Mouse (Mus musculus): ENCODE results near the gene Hes5.

The Hes5 gene

DNA sequence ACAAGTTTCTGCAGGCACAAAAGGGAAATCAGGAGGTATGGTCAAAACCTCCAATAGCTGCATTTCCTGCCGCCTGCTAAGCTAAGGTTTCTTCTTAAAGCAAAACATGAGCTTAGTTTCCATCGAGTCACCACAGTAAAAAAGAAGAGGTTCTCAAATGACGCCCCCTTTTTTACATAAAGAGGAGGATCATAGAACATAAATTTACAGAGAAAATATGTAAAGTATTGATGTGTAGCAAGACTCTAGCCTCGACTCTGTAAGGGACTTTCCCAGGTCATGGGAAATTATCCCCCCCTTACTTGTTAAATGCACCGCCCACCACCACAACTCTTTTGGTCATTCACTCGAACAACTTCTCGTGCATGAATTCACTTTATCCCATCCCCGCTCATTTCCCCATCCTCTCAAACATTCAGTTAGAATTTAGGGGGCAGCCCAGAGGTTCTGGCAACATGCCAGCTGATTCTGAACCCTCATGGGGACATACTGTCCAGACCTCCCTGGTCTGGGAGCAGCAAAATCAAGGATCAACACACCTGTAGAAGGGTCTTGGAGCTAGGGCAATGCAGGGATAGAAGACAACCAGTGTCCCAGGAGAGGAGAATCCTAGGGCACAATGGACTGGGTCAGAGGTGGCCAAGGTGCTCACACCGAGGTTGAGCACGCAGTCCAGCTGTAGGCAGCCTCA is 17.9 kb upstream of the Hes5 start:
- no peak for DNase-seq (ENCODE audit: low spot score in 2 of 2)

DNA sequence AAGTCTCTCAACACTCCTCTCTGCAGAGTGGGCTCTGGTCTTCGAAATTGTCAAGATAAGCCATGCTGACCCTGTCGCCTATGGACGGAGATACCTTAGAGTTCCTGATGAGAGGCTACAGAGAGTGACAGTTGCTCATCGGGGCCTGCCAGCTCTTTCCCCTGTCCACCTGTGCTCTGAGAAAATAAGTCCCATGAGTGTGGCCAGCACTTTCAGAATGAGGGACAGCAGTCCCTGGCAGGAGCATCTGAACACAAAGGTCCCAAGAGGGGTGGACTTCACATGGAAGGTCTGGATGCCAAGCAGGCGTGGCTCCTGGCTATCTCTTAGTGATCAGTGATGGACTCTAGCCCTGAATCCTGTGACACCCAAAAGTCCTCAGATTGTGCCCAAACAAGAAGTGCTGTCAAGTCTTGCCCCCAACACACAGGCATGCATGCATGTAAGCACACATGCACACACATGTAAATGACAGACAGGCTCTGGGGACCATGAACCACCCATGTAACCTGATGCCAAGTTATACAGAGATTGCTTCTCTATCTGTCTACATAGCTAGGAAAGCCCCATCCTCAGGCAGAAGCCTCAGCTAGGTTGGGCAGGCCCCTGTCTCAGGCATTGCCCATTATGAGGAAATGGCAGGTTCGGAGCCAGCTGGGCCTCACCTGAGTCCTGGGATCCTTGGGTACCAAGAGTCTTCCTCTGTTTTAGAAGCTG is 17.2 kb upstream of the Hes5 start:
- DNase-seq (ENCODE audit: low spot score in 2 of 2): no peak

DNA sequence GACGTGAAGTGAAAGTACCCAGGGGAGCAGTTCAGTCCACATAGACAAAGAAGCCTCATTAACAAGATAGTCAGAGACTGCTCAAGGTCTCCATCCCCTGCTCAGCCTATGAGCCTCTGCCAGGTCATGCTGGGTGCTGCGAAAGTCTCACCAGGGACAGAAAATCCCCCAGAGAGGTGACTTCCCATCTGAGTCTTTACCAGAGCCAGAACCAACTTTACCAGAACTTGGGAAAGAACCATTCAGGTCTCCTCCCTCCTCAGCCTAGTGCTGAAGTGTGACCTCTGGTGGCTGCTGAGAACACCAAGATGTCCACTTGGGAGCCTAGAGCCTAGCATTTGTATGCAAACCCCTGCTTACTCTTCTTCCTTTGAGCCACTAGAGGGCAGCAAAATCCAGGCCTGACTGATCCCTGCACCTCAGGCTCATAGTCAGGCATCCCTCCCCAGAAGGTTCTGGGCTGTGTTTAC is 16.6 kb upstream of the Hes5 start:
- peak; percentile 45 to 76 for DNase-seq (ENCODE audit: low spot score in 2 of 2)

DNA sequence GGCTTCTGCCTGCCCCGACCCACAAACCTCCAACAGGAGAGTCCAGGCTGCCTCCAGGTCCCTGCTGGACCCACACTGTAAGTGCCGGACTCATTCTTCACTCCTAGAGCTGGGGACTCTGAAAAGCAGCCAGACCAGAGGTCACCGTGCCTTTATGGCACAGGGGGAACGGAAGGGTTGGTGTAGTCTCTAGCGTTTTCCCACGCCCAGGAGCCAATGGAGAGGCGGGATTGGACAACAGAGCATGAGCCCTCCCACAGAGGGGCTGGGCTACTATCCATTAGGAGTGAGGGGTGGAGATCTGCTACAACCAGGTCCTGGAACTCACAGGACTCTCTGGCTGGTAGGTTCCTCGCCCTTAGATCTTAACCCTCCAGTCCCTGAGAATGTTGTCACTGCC is 14.4 kb upstream of the Hes5 start:
- DNase-seq (ENCODE audit: low spot score in 2 of 2): peak in 1 of 2 experiments; percentile 38

DNA sequence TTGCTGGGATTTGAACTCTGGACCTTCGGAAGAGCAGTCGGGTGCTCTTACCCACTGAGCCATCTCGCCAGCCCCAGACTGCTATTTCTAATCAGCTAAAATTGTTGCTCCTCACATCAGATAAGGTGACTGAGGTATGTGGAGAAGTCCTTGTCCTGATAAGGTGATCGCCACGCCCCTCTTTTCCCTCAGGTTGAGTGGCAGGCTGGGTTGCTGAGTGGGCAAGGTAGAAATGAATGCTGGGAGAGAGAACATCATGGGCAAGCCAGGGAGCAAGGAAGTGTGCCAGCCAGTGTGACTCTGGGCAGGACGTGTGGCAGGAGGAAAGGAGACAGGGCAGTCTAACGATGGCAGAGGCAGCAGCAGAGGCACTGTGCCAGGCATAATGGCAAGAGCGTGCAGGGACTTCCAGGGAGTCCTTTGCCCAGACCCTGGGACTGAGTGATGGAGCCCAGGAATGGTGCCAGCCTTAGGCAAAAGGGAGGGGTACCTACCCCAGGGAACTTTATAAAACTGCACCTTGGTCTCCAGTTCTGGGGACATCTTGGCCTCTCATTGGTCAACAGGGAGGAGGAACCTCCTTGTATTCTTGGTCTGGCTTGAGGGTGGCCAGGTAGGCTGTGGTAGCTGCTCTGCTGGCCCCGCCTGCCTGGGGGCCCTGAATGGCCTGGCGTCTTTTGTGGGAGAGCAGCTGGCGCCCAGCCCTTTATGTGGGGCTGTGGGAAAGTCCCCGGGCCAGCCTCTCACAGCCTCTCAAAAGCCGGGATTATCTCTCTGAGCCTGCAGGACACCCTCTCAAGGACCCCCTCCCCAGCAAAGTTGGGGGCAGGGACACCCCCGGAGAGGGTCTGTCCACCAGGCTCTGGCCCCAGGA is 12.4 kb upstream of the Hes5 start:
- peak in 1 of 2 experiments; percentile 30 for DNase-seq (ENCODE audit: low spot score in 2 of 2)

DNA sequence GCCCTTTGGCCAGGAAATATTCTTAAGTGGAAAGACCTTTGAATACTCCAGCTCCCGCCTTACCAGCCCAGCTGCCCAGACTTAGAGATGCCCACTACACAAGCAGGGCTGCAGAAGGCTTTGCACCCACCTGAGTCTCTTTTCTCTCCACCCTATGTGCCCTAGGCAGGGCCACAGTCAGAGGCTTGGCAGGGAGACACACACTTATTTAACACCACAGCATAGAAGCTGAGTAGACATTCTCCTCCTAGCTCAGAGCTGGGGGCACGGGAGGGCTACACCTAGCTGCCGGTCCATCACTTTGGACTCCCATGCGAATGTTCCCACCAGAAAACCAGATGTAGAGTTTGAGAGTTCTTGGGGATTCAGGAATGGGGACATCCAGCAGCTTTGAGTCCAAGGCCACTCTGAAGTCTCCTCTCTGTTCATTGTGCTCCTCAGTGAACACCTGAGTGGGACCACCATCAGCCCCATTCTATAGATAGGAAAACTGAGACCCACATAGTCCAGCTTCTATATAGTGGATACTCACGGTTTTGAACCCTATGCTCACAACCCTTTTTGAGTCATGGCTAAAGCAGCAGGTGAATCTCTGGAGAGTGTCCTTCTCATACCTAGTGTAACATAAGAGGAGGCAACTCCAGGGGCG is 11.7 kb upstream of the Hes5 start:
- no peak for DNase-seq (ENCODE audit: low spot score in 2 of 2)

DNA sequence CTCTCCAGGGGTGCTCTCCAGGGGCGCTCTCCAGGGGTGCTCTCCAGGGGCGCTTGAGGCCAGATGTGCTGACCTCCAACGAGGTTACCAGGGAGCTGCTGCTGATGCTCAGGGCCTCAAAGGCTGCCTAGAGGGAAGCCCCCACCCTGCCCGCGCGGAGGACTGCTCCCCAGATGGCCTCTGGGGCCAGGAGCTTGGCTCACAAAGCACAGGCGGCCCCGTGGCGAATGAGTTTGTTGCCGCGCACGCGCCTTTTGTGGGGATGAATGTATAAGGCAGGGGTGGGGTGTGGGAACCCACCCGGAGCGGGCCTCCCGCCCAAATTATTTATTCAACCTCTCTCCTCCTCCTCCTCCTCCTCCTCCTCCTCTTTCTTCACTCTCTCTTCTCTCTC is 11.1 kb upstream of the Hes5 start:
- no peak for DNase-seq (ENCODE audit: low spot score in 2 of 2)

DNA sequence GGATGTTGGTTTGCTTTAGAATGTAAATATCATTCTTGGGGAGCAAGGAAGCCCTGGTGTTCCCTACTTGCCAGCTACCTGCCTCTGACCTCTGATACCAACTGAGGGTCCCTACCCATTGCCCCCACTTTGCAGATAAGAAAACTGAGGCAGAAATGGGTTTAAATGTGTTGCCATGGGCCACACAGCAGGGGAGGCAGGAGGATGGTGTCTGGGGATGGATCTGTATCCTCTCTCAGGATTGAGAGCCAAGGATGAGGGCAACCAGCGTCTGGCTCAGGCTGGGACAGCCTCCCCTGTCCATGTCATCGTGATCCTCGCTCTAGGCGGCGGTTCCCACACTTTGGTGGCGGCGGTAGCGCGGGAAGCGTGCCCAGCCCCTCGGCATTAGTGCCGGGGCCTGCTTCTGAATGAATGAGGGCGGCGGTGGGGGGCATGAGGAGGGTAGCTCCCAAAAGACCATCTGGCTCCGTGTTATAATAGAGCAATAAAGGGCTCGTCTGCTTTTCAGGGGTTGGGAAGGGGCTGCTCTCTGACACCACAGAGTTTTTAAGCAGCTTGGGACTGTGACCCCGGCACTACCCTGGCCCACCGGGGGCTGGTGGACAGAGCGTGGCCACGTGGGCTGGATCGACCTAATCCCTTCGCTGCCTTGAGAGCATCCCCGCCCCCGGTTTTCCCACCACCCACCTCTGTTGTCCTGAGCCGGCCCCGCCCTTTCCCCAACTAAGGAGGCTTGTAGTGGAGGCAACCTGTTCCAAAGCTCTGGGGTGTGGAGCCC is 8.1 kb upstream of the Hes5 start:
- DNase-seq (ENCODE audit: low spot score in 2 of 2): no peak

DNA sequence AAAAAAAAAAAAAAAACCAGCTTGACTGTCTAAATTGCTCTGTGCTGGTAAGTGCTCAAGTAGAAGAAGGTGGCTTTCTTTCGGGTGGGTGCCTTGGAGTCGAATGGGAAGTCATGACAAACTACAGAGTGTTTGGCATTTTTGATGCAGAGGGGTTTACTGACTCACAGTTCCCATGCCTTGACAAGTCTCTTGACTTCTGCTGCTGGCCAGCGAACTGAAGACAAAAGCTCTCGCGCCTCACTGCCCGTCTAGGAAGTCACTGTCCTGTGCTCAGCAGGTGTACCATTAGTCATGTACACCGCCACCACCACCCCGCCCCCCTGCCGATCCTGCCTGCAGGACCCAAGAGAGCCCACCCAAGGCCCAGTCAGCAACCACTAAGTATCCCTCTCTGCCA is 4.1 kb upstream of the Hes5 start:
- no peak for DNase-seq (ENCODE audit: low spot score in 2 of 2)

DNA sequence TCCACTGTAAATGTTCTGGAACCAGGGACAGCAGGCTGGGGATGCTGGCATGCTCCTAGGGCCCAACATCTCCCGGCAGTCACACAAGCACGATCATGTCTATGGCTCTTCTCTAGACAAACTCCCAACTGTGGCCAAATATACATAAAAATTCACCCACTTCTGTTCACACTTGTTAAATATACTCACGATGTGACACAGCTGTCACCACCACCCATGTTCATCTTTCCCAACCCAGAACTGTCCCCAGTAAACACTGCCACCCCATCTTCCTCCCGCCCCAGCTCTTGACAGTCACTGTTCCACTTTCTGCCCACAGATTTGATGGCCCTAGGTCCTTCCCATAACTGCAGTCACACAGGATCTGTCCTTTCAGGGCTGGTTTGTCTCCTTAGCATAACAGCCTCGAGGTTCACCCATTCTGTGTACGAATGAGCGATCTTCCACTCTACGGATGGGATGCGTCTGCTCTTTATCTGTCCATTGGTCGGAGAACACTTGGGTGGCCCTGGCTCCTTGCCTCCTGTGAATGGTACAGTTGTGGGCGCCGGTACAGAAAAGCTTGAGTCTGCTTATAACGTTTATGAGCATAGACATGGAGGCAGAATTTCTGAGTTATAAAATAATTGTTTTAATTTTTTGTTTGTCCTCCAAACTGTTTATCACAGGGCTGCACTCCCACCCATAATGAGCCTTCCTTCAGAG is 3.3 kb upstream of the Hes5 start:
- peak in 1 of 2 experiments; percentile 70 for DNase-seq (ENCODE audit: low spot score in 2 of 2)

DNA sequence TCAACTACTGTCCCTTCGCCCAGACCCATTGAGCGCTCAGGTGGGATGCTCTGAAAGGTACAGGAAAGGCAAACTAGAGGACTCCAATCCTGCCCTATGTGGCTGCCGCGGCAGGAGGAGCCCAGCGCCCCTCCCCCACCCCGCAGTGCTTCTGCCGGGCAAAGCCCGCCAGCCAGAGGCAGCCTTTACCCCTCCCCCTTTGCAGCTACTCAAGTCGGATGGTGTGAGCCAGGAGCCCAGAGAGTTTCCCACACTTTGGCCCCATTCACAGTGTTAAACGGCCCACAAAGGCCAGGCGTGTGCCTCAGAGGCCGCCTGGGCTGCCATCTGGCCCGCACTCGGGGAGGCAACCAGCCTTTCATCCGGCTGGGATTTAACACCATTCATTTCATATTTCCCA is 2.6 kb upstream of the Hes5 start:
- peak; percentile 46 to 63 for DNase-seq (ENCODE audit: low spot score in 2 of 2)

DNA sequence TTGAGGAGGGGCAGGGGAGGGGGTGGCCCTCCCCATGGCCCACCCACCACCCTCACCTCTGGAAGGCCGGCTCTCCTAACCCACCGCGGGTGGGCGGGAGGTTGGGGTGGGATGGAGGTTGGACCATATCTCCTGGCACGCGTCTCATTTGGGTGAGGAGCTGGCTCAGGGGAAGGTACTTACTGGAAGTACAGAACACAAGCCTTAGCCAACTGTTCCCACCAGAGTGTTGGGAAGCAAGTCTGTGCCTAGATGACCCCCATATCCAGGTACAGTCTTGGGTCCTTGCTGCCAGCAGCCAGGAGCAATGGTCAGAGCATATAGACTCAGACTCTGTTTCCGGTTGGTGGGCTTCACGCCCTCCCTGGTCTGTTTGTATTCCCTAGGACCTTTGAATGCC is 2.1 kb upstream of the Hes5 start:
- DNase-seq (ENCODE audit: low spot score in 2 of 2): no peak

DNA sequence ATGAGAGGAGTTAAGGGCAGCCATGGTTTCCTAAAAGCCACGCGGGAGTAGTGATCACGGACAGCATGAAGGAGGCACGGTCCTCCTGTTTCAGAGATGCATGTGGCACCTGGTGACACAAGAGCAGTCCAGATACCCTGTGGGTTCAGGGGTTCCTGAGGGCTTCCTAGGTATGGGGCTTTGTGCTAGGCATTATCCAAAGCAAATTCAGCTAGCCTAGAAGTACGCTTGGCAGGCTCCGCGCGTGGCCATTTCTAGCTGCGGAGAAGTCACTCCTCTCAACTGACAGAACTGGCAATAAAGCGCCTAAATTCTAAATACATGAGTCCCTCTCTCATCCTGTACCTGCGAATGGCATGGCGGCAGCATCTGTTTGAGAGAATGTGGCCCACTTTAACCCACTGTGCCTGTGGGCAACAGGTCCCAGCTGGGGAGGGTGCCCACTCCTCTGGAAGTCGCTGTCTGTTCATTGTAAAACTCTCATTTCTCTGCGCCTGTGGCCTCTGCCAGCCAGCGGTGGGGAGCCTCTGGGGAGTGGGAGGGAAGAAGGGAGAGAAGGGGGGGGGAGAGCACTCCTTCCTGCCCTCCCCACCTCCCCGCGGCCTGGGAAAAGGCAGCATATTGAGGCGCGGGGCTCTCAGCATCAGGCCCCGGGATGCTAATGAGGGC is 568 bp upstream of the Hes5 start:
- DNase-seq (ENCODE audit: low spot score in 2 of 2): no peak

DNA sequence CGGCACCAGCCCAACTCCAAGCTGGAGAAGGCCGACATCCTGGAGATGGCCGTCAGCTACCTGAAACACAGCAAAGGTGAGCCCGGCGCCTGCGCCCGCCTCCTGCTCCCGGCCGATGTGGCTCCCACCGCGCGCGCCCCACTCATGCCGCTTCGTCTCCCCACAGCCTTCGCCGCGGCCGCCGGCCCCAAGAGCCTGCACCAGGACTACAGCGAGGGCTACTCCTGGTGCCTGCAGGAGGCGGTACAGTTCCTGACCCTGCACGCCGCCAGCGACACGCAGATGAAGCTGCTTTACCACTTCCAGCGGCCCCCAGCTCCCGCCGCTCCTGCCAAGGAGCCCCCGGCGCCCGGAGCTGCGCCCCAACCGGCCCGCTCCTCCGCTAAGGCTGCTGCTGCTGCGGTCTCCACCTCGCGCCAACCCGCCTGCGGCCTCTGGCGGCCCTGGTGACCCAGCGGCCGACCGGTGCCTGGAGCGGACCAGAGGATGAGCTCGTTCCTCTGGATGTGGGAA is 559 bp downstream of the Hes5 start:
- no peak for DNase-seq (ENCODE audit: low spot score in 2 of 2)

DNA sequence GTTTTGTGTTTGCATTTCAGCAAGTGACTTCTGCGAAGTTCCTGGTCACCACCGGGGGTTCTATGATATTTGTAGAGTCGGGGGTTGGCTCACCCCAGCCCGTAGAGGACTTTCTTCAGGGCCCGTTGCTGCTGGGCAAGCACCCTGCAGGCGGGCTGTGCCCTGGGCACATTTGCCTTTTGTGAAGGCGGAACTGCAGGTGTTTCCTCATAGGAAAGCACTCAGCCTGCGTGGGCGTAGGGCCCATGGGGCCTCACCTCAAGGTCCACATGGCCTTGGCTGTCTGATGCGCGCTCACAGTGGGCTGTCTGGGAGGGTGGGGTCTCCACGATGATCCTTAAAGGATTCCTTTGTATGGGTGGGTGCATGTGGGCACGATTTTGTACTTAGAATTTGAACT is 1.2 kb downstream of the Hes5 start:
- no peak for DNase-seq (ENCODE audit: low spot score in 2 of 2)

DNA sequence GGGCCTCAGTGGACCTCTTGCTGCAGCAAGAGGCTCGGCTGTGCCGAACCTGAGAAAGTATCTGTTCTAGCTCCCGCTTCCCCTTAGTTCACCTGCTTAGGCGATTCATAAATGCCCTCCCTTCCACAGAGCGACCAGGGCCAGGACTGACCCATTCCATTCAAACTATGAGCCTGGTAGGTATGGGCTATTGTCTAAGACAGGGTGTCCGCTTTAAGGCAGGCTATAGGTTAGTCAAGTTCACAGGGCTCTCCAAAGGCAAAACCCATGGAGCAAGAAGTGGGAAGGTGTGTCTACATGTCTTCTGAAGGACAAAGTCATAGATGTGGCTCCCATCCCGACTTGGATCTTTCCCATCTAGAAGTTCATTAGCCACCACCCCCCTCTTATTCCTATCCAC is 2.0 kb downstream of the Hes5 start:
- DNase-seq (ENCODE audit: low spot score in 2 of 2): no peak

DNA sequence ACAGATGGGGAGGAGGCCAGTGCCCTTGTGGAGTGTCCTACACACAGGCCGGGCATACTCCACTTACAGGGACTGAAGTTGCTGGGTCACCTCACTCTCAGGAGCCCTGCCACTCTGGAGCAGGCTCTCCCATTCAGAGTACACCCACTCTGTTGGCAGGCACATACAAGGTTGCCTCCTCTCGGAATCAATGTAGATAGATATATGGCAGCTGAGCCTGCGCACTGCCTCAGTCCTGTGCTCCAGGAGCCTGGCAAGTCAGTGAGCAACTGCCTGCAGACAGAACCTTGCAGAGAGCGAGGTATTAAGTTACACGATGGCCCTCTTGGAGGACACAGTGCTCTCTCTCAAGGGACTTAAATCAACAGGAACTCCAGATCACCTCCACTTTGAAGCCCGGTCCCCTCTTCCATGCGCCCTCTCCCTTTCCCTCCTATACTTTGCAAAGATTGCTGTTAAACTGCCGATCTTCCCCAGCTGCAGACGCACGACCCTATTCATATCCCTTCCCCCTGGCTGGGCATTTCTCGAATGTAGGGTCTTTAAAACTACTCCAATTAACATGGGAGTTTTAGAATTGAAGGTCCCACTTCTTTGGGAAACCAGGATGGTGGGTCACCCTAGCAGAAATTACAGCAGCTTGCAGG is 2.6 kb downstream of the Hes5 start:
- peak in 1 of 2 experiments; percentile 56 for DNase-seq (ENCODE audit: low spot score in 2 of 2)

DNA sequence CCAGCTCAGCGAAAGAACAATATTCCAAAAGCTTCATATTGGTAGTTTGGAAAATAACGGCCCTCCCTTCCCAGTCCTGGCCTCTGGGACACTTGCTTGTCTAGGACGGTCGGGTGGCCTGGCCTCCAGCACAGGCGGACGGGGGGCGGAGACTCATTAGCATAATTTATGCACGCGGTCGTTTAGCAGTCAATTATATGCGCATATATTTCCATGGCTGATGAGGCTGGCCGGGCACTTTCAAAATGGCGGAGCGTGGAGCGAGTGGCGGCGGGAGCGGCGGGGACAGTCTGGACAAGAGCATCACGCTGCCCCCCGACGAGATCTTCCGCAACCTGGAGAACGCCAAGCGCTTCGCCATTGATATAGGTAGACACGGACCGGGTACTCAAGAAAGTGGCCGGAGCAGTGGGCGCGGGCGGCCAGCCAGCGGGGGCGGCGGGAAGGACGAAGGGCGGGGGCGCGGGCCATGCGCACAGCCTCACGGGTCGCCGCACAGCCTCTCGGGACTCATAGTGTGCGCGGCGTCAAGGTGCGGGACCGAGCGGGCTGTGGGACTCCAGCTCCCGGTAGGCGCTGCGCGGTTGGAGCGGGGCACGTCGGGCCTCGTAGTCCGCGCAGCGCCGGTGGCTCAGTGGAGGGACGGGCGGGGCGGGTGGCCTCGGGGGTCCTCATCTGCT is 3.3 kb downstream of the Hes5 start, which contains the start of gene Pank4:
Pank4 (plus strand) TSS at position 223 of the 680 bp plus-strand sequence.
- DNase-seq (ENCODE audit: low spot score in 2 of 2): peak; percentile 89 to 90
